Mouse (Mus musculus): ENCODE measurements at regions not wholly inside any gene's neighbourhood (a gene's known extent, or its start where the extent isn't known, plus 50 kb on each side); places are given as distances from the start of the nearest gene placed in this dataset.

GRCm38 (mm10) chr5:120054498-120055167, 61.6 kb upstream of the Rbm19 start:
- DNase-seq (ENCODE audit: low spot score) (no peak), ATAC-seq (ENCODE audit: low FRiP score, low read depth) (no peak)
- no peak overlapping the region for H3K4me2 ChIP-seq (replicated peaks; ENCODE audit: low read depth, low read length, severe bottlenecking)
- H3K9ac ChIP-seq (ENCODE audit: low read depth, low read length, severe bottlenecking), result no peak overlapping the region
- H3K9me3 ChIP-seq (ENCODE audit: control insufficient read depth, low read length), result no peaks in the 10 kb centered on the region
- no peaks in the 10 kb centered on the region for H3K27me3 ChIP-seq (ENCODE audit: control insufficient read depth, insufficient read depth, low read length)
- TF ChIP-seq POLR2A (IDR thresholded peaks at IDR 0.05; ENCODE audit: borderline replicate concordance, extremely low read depth, insufficient read depth, insufficient read length), result no peak
- H3K36me3 ChIP-seq (ENCODE audit: control insufficient read depth, insufficient read depth, low read length), result no peaks in the 10 kb centered on the region
- no peaks in the 10 kb centered on the region for H3K4me1 ChIP-seq (ENCODE audit: control insufficient read depth, insufficient read depth, low read length)
- 41% methylated on average over 5 of the region's 5 CpGs for WGBS
- no peak overlapping the region for H3K27ac ChIP-seq (replicated peaks; ENCODE audit: low read depth, low read length)
- H3K4me3 ChIP-seq (replicated peaks; ENCODE audit: low read length), result no peak overlapping the region
